Mouse (Mus musculus): Measurements from ENCODE around the gene Jag2. TPM values are rescaled to one million over a fixed set of nuclear protein-coding genes. Genes with fewer than 3 reads are reported as not detected.

Gene Jag2
- total RNA-seq, 2 experiments from 2014 or later: 43.8 to 45.6 TPM

DNA sequence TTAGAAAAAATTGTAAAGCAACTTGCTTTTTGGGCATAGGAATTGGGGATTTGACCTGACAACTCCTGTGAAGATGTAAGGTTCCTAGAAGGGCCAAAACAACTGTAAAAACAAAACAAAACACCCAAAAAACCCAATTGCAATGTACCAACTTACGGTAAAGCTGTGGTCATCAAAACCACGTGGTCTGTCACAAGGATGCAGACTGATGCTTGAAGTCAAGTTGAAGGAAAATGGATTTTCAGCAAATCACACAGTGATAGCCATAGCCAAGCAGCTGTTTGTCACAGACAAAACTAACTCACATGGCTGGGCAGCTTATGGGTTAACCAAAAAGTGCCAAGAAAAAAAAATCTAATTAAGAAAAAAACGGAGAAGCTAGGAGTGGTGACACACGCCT lies 30.6 kb downstream of the Jag2 start:
- DNase-seq: no peak

GRCm38 (mm10) chr12:112898351-112898750 lies 31.2 kb downstream of the Jag2 start:
- no peak for DNase-seq

DNA sequence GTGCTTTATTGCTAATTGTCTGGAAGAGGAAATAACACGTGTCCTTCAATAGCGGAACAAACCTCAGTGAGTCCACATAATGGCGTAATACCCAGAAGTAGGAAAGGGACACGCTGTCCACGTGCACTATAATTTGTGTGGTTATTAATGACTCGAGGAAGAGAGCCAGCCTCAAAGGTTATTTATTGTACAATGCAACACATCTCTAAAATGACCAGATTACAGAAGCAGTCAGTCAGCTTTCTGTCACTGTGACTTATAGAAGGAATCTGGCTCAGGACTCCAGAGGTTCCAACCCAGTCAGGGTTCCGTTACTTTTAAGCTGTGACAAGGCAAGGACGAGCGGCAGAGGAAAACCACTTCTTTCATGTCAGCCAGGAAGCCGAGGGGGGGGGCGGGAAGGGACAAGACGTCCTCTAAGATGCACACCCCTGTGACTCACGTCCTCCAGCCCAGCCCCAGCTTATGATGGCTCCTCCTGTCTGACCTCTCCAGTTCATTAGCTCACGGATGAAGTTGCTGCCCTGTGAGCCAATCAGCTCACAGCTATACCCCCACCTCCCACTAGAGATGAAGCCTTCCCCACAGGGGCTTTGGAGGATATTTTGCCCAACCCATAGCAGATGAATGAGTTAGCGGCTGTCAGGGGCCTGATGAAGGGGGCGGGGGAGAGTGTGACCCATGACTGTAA lies 31.9 kb downstream of the Jag2 start:
- DNase-seq: no peak

GRCm38 (mm10) chr12:112894969-112895368 lies 34.6 kb downstream of the Jag2 start:
- DNase-seq: no peak

DNA sequence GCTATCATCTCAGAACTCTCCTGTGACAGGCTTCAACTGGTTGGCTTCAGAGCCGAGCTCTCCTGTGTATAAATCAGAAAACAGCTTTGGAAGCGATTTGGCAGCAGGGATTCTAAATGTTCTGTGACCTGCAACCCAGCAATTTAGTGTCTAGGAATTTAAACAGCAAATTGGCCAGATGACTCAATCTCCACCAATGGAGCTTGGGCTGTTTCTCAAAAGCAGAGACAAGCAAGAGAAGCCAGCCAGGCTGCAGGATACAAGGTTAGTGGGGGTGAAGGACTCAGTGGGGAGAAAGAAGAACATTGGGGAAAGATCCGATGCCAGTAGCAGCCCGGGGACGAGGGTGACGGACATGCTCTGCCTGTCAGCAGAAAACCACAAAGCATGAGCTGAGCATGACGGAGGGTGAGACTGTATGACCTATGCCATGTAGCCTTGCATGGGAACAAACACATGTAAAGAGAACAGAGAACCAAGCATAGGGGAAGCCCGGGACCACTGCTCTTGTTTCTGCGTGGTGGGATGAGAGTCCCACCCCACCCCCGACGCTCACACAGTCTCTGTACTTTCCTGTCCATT lies 35.2 kb downstream of the Jag2 start:
- no peak for DNase-seq

- DNase-seq: no peak
Observed at GRCm38 (mm10) chr12:112885465-112885864, 44.1 kb downstream of the Jag2 start.

GRCm38 (mm10) chr12:112881301-112881815 lies 48.2 kb downstream of the Jag2 start:
- no peak for DNase-seq

GRCm38 (mm10) chr12:112880661-112881060 lies 48.9 kb downstream of the Jag2 start:
- DNase-seq: no peak

DNA sequence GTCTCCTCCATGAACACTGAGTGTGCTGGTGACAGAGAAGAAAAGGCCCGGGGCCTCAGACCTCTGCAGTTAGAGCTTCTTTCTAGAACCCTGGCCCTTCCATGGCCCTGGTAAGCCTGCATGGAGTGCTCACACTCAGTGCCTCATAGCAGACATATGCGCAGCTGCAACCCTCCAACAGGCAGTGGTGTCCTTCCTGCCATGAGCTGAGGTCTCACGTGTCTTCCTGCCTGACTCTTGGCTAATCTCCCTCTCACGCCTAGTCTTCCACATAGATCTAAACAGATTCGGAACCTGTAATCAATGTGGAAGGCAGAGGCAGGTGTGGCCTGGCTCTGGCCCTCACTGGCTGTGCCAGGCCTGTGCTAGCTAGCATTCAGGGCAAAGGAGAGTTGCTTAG lies 49.8 kb downstream of the Jag2 start:
- DNase-seq: no peak

DNA sequence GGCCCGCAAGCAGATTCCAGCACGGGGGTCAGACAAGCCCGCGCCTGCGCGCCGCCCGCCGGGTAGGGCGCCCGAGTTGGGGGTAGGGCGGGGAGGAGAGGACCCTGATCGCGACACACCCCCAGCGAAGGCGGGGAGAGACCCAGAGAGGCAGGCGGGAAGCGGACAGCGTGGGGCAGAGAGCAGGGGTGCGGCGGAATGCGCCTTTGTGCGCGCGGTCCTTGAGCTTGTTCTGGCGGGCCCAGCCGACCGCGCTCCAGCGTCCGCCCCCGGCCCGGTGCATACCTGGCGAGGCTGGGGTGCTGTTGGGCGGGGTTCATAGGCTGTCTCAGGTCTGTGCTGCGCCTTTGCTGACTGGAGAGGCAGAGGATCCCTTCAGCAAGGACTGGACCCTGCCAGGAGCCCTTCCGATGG lies 52.0 kb downstream of the Jag2 start:
- no peak for DNase-seq

DNA sequence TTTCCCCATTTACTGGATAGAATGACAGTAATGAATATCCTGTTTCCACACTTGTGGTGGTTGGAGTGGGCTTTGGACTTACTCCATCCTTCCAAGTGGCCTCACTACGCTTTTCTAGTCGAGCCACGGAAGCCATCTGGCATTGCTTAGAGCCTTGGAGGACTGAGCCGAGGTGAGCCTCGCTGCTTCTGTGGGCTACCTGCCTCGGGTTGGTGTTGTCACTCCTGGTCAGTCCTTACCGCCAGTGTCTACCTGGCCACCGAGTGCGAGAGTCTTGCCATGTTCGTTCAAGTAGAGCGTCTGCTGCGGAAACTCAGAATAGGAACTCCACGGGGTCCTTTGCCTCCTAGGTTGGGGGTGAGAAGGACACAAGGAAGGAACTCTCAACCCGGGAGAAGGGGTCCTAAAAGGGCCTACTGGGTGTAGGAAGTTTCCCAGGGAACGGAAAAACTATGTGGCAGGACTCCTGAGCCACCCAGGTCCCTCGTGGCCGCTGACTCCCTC lies 52.5 kb downstream of the Jag2 start:
- no peak for DNase-seq

DNA sequence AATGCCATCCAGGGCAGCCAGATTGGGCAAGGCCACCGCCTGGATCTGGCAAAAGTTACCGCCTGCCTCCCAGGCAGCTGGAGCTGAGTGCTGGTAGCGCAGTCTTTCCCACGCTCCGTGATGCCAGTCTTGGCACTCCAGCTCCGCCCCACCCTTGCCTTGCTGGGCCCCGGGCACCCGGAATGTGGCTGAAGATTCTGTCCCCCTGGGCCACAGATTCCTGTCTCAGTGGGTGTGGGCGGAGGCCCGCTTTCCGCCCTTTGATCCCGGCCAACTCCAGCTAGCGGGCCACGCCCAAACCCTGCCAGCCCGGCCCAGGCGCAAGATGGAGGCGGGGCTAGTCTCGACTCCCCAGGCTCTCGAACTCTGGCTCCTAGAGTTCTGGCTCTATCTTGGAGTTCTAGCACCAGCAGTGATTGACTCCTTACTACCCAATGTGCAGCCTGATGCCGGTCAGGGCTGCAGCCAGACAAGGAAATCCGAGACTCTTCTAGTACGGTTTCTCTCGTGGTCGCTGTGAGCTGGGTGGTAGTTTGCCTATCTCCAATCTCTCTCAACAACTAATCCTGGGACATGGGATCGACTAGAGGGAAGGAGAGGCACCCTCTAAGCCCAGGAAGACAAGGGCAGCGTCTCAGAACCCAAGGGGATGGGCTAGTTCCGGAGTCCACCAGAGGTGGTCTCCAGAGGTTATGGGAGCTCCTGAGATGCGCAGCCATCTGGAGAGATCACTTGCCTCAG lies 53.1 kb downstream of the Jag2 start:
- DNase-seq: peak in 1 of 2 experiments; percentile 34

- DNase-seq: peak; percentile 80 to 81
Observed at GRCm38 (mm10) chr12:112875225-112876013, 54.2 kb downstream of the Jag2 start.

DNA sequence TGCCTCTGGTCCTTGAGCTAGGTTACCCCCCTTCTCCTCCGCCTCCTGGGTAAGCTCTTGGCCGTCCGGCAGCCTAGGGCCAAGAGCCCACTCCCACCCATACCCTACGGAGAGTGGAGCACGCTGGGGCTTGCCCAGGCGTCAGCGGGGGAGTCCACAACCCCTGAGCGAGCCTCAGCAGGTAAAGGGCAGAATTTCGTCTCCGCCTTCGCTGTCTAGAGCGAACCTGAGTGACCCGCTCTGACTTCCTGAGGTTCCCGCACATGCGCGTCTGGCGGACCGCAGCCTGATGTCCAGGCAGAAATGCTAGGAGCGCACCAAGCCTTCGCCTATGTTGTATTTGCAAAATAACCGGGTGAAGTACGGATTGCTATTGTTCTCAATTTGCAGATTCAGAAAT lies 55.4 kb downstream of the Jag2 start:
- DNase-seq: no peak

GRCm38 (mm10) chr12:112873452-112874190 lies 56.0 kb downstream of the Jag2 start:
- peak in 1 of 2 experiments; percentile 35 for DNase-seq

DNA sequence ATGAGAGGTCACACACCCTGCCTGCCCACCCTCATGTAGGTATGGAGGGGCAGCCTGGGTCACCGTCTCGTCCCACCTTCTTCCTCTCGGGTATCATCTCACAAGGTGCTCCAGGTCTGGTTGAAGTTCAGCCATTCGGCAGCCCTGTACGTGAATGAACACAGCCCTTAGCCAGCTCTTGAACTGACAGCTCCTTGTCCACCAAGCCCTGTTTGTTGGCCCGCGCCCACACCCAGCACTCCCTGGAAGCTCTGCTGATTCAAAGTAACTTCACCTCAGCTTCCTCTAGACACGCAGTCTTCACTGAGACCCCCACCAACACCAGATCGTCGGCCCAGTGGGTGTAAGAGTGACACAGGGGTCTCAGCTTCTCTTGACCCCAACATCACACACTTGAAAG lies 56.6 kb downstream of the Jag2 start:
- DNase-seq: no peak

GRCm38 (mm10) chr12:112871272-112871671 lies 58.3 kb downstream of the Jag2 start:
- DNase-seq: no peak

- no peak for DNase-seq
Observed at GRCm38 (mm10) chr12:112870775-112871174, 58.8 kb downstream of the Jag2 start.

DNA sequence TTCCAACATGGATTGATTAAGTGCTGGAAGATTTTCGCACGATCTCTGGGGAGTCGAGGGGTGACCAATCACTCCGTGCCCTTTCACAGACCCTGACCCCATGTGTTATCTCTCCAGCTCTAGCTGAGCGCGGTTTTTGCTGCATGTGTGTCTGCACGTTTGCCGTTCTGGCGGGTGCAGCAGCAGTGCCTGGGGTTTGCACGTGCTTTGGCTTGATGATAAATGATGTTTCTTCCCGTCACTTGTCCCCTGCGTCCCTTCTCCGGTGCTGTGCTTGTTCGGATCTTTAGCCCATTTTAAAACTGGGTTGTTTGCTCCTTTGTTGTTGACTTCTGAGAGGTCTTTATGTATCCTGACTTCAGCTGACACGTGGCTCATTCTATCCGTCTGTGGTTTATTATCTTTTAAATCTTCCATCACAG lies 59.8 kb downstream of the Jag2 start:
- no peak for DNase-seq

DNA sequence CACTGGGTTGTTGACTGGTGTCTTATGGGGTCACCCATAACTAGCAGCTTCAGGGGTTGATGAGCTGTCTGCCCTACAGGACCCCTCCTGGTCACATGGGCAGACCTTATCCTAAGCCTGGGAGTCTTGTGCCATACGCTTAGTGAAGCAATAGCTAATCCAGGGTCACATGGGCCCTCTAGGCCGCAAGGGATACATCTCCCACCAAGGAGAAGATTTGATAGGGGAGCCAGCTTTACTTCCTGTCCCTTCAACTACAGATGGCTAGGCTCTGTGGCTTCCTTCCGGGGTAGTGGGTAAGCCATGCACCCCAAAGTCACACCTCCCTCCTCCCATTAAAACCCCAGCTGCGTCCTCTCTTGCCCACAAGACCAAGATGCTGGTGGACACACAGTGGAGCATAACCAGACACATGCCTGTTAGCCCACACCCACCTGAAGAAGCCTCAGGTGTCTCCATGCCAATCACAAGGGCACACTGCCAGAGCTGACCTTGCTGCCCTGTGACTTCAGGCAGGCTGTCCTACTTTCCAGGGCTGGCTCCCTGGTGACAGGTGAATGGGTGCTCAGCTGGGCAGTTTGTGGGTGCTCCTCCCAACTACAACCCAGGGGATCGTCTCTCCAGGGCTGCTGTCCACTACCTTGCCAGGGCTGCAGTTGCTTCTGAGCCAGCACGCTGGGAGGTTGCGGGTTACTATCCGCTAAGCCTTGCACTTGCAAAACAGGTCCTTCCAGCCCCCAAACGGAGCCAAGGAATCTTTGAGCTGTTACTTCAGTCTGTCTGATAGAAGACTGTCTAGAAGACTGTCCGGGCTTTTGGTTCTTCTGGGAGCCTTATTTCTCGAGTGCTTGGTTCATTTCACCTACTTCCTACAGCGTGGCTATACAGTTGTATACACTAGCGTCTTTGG lies 61.1 kb downstream of the Jag2 start, which contains the start of gene Gpr132:
Gene Gpr132 (minus strand): TSS at position 51 of the 910 bp plus-strand sequence.
- DNase-seq: no peak

Measured in layer of hippocampus, postnatal 36 days (tissue).